Mouse (Mus musculus): ENCODE results near the gene Srp14. TPM values are rescaled to one million over a fixed set of nuclear protein-coding genes. Genes with fewer than 3 reads are reported as not detected.

Srp14 gene
- polyA plus RNA-seq (2015; fragmentation: Nextera tagmentation; extraction: Ambion mirVana) = 332 and 333 TPM in 2 replicates

- H3K36me3 ChIP-seq = peaks cover 17% of the 10 kb centered on the region
- peak within 1 kb of the TSS; percentile 80 for H3K27ac ChIP-seq (replicated peaks)
- WGBS = under 1% methylated on average over 35 of the region's 35 CpGs
- H3K4me1 ChIP-seq = peaks cover 20% of the 10 kb centered on the region
- ATAC-seq (replicated peaks) = peak; percentile 98
- peak within 1 kb of the TSS; percentile 85 for H3K9ac ChIP-seq (replicated peaks)
- H3K27me3 ChIP-seq = no peaks in the 10 kb centered on the region
- H3K4me2 ChIP-seq (replicated peaks) = peak within 1 kb of the TSS; percentile 67
- peak within 1 kb of the TSS; percentile 78 for H3K4me3 ChIP-seq
- H3K9me3 ChIP-seq = no peaks in the 10 kb centered on the region
Observed at GRCm38 (mm10) chr2:118479550-118479909, at the start of gene Srp14. Gene Srp14, minus strand, starts transcription at chr2:118479711.

- Histone ChIP-seq H3K27me3 (no peaks in the 10 kb centered on the region), H3K9me3 (no peaks in the 10 kb centered on the region), H3K4me2 (replicated peaks) (no peak overlapping the region), H3K36me3 (no peaks in the 10 kb centered on the region), H3K9ac (replicated peaks) (no peak overlapping the region), H3K4me3 (no peak overlapping the region), H3K4me1 (peaks cover 6% of the 10 kb centered on the region; the same call in 1 of the 2 replicates), H3K27ac (replicated peaks) (no peak overlapping the region)
- no peak for ATAC-seq (replicated peaks)
- 89% methylated on average over 5 of the region's 5 CpGs for WGBS
Observed at GRCm38 (mm10) chr2:118526545-118526944, 47.0 kb upstream of the Srp14 start.

GRCm38 (mm10) chr2:118524811-118525210 lies 45.3 kb upstream of the Srp14 start:
- H3K27ac ChIP-seq (replicated peaks) = no peak overlapping the region
- H3K4me3 ChIP-seq = no peak overlapping the region
- whole genome bisulfite sequencing = 81% methylated on average over 3 of the region's 3 CpGs
- no peak overlapping the region for H3K9ac ChIP-seq (replicated peaks)
- no peaks in the 10 kb centered on the region for H3K27me3 ChIP-seq
- H3K9me3 ChIP-seq = no peaks in the 10 kb centered on the region
- H3K36me3 ChIP-seq = no peaks in the 10 kb centered on the region
- ATAC-seq (replicated peaks) = no peak
- H3K4me1 ChIP-seq = peaks cover 11% of the 10 kb centered on the region; the same call in 1 of the 2 replicates
- H3K4me2 ChIP-seq (replicated peaks) = no peak overlapping the region

GRCm38 (mm10) chr2:118523163-118523730 lies 43.7 kb upstream of the Srp14 start:
- H3K4me1 ChIP-seq = peaks cover 7% of the 10 kb centered on the region; the same call in 1 of the 2 replicates
- H3K9me3 ChIP-seq = no peaks in the 10 kb centered on the region
- ATAC-seq (replicated peaks) = no peak
- H3K36me3 ChIP-seq = no peaks in the 10 kb centered on the region
- H3K27ac ChIP-seq (replicated peaks) = no peak overlapping the region
- no peak overlapping the region for H3K9ac ChIP-seq (replicated peaks)
- no peaks in the 10 kb centered on the region for H3K27me3 ChIP-seq
- no peak overlapping the region for H3K4me3 ChIP-seq
- 42% methylated on average over 5 of the region's 5 CpGs for WGBS
- H3K4me2 ChIP-seq (replicated peaks) = no peak overlapping the region

GRCm38 (mm10) chr2:118522265-118522664 lies 42.8 kb upstream of the Srp14 start:
- Histone ChIP-seq H3K4me2 (replicated peaks) (no peak overlapping the region), H3K9ac (replicated peaks) (no peak overlapping the region), H3K9me3 (no peaks in the 10 kb centered on the region), H3K36me3 (no peaks in the 10 kb centered on the region), H3K27ac (replicated peaks) (no peak overlapping the region), H3K27me3 (no peaks in the 10 kb centered on the region), H3K4me1 (peaks cover 7% of the 10 kb centered on the region; the same call in 1 of the 2 replicates), H3K4me3 (no peak overlapping the region)
- WGBS = 59% methylated on average over 2 of the region's 2 CpGs
- ATAC-seq (replicated peaks) = no peak

- Histone ChIP-seq H3K36me3 (no peaks in the 10 kb centered on the region), H3K4me1 (peaks cover 7% of the 10 kb centered on the region; the same call in 1 of the 2 replicates), H3K27ac (replicated peaks) (peak overlapping the region; percentile 24; the same call in 1 of the 2 replicates), H3K9me3 (no peaks in the 10 kb centered on the region), H3K4me2 (replicated peaks) (no peak overlapping the region), H3K4me3 (no peak overlapping the region), H3K27me3 (no peaks in the 10 kb centered on the region), H3K9ac (replicated peaks) (no peak overlapping the region)
- ATAC-seq (replicated peaks) = peak; percentile 85; the same call in 1 of the 2 replicates
- WGBS = 37% methylated on average over 9 of the region's 9 CpGs
Observed at GRCm38 (mm10) chr2:118520042-118520933, 40.8 kb upstream of the Srp14 start.

- ATAC-seq (replicated peaks) = no peak
- Histone ChIP-seq H3K4me3 (no peak overlapping the region), H3K27ac (replicated peaks) (no peak overlapping the region), H3K36me3 (no peaks in the 10 kb centered on the region), H3K4me1 (peaks cover 12% of the 10 kb centered on the region), H3K9me3 (no peaks in the 10 kb centered on the region), H3K9ac (replicated peaks) (no peak overlapping the region), H3K27me3 (no peaks in the 10 kb centered on the region; the same call in 1 of the 2 replicates), H3K4me2 (replicated peaks) (no peak overlapping the region)
- WGBS = 85% methylated on average over 16 of the region's 16 CpGs
Observed at GRCm38 (mm10) chr2:118512418-118513377, 33.2 kb upstream of the Srp14 start.

- ATAC-seq (replicated peaks) = no peak
- H3K9me3 ChIP-seq = no peaks in the 10 kb centered on the region
- WGBS = 68% methylated on average over 11 of the region's 11 CpGs
- no peaks in the 10 kb centered on the region for H3K36me3 ChIP-seq
- H3K4me1 ChIP-seq = peaks cover 12% of the 10 kb centered on the region
- H3K4me3 ChIP-seq = no peak overlapping the region
- no peak overlapping the region for H3K4me2 ChIP-seq (replicated peaks)
- no peaks in the 10 kb centered on the region; the same call in 1 of the 2 replicates for H3K27me3 ChIP-seq
- H3K9ac ChIP-seq (replicated peaks) = no peak overlapping the region
- no peak overlapping the region for H3K27ac ChIP-seq (replicated peaks)
Observed at GRCm38 (mm10) chr2:118511779-118512417, 32.4 kb upstream of the Srp14 start.

- ATAC-seq (replicated peaks) = peak; percentile 91
- H3K4me3 ChIP-seq = no peak overlapping the region
- H3K27ac ChIP-seq (replicated peaks) = peak overlapping the region; percentile 58
- no peak overlapping the region; the same call in 1 of the 2 replicates for H3K4me2 ChIP-seq (replicated peaks)
- WGBS = 30% methylated on average over 29 of the region's 29 CpGs
- no peaks in the 10 kb centered on the region for H3K36me3 ChIP-seq
- no peak overlapping the region for H3K9ac ChIP-seq (replicated peaks)
- no peaks in the 10 kb centered on the region for H3K9me3 ChIP-seq
- H3K27me3 ChIP-seq = no peaks in the 10 kb centered on the region; the same call in 1 of the 2 replicates
- peaks cover 12% of the 10 kb centered on the region for H3K4me1 ChIP-seq
Observed at GRCm38 (mm10) chr2:118510447-118511310, 31.2 kb upstream of the Srp14 start.

- no peaks in the 10 kb centered on the region for H3K9me3 ChIP-seq
- no peak for ATAC-seq (replicated peaks)
- no peak overlapping the region for H3K4me3 ChIP-seq
- no peak overlapping the region; the same call in 1 of the 2 replicates for H3K4me2 ChIP-seq (replicated peaks)
- no peaks in the 10 kb centered on the region; the same call in 1 of the 2 replicates for H3K27me3 ChIP-seq
- H3K9ac ChIP-seq (replicated peaks) = no peak overlapping the region
- peak overlapping the region; percentile 58 for H3K27ac ChIP-seq (replicated peaks)
- H3K4me1 ChIP-seq = peaks cover 12% of the 10 kb centered on the region
- no peaks in the 10 kb centered on the region for H3K36me3 ChIP-seq
- 39% methylated on average over 8 of the region's 8 CpGs for WGBS
Observed at GRCm38 (mm10) chr2:118509688-118510446, 30.4 kb upstream of the Srp14 start.

Data from forebrain, embryonic 15.5 days (tissue).